Mouse (Mus musculus): ENCODE measurements around the gene 1110051M20Rik.

DNA sequence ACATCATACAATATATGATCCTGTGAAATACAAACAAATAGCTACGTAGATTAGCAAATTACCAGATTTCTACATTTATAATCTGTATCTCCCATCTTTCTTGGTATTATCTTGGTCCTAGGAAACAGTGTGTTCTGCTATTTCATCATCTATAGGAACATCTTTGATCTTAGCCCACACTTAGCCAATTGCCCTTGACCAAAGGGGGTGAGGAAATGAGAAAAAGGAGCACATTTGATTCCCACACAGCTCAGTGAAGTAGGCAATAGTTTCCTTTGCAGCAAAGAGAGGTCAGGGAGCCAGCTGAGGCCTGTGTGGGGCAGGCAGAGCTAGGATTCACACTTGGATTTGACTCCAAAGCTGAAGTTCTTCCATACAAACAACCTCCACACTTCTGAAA is 18.2 kb downstream of the 1110051M20Rik start:
- TF ChIP-seq CTCF (IDR thresholded peaks at IDR 0.05; ENCODE audit: low read depth) (no peak), EP300 (IDR thresholded peaks at IDR 0.05; ENCODE audit: low read depth) (no peak)

All from liver, embryonic 14.5 days (tissue).